Mouse (Mus musculus) lung, postnatal 10 days (tissue): ENCODE data around the gene Dlx6.

Experiments
- DNase-seq: peaks from one replicate; pipeline ENCODE4 v3.0.0; 2021

Dlx6 gene

DNA sequence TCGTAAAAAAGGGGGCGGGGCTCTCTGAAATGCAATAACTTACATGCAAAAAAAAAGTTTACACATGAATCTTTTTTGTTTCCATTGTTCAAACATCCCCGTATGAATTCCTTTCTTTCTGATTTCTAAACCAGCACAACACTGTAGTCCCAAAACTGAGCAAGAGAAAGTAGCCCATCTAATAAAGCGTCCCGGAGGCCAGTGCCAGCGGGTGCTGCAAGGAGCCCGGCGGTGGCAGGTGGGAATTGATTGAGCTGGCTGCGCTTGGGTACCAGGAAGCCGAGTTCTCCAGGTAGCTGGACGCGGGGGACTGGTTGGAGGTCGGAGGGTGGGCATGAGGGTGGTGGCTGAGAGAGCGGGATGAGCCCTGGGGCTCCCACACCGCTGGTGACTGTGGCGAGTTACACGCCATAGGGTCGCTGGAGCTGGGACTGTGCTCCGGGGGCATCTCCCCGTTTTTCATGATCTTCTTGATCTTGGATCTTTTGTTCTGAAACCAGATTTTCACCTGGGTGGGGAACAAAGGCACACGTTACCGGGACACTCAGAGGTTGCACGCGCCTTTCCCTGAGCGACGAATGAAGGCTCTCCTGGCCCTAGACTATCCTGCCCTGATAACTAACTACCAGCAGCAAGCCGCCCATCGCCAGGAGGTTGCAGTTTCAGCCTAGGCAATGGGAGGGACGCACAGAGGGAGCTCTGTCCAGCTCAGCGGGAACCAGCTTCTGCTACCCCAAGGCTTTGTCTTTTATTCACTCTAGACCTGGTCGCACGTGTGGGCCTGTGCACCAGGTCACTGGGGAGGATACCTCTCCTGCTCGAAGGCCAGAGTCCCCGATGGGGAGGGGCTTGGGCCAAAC lies 15.1 kb downstream of the Dlx6 start:
- DNase-seq: no peak

GRCm38 (mm10) chr6:6878841-6879291 lies 15.7 kb downstream of the Dlx6 start:
- no peak for DNase-seq

- no peak for DNase-seq
Measured at GRCm38 (mm10) chr6:6879371-6880325, 16.5 kb downstream of the Dlx6 start.

DNA sequence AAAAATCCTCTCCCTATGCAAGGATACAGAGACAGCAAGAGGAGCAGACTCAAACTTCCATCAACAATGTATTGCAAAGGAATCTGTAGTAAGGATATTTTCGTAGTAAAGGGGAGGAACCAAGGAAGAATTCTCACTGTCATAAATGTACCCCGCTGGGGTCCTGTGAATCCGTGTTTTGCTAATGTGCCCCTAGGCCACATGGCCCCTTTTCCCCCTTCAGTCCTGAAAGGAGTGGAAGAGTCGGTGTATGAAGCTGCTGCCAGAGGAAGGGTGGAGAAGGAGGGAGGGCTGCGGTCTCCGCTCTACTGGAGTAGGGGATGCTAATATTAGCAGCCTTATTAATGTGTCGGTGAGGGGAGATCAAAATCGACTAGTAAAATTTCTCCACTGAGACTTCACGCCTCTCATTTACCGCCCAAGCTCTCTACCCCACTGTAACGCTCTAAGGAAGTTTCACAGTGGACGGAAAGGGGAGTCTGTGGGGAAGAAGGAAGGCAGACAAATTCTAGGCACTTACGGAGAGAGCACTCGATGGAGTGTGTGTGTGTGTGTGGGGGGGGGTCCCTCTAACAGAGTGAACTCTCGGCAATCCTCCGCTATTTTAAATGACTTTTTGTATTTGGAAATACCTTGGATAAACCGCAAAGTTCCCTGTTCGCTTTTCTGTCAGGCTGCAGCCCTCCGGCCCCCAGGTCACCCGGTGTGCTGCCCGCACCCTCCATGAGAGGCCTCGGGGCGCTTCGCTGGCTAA lies 17.4 kb downstream of the Dlx6 start:
- no peak for DNase-seq

GRCm38 (mm10) chr6:6881115-6881637 lies 18.0 kb downstream of the Dlx6 start:
- DNase-seq: no peak

DNA sequence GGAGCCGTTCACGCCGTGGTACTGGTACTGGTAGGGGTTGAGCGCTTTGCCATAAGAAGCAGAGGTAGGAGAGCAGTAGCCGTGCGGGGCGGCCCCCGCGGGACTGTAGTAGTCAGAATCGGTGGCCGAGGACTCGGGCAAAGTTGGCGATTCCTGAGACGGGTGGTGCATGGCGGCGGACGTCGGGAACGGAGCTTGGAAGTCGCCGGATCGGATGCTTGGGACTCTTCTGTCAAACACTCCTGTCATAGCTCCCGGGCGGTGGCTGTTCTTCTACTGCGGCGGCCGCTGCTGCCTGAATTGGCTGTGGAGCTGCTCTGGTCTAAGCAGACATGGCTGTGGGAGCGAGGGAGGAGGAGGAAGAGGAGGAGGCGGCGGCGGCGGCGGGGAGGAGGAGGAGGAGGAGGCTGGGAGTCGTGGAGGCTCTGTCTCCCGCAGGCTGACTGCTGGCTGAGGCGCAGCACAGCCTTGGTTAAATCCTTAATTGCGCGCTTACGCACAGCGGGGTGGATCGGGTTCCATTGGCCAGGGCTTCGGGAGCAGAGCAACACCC lies 18.6 kb downstream of the Dlx6 start, which contains the start of gene Dlx5:
Gene Dlx5 (minus strand): TSS at position 448 of the 553 bp plus-strand sequence.
- peak; percentile 32 for DNase-seq

DNA sequence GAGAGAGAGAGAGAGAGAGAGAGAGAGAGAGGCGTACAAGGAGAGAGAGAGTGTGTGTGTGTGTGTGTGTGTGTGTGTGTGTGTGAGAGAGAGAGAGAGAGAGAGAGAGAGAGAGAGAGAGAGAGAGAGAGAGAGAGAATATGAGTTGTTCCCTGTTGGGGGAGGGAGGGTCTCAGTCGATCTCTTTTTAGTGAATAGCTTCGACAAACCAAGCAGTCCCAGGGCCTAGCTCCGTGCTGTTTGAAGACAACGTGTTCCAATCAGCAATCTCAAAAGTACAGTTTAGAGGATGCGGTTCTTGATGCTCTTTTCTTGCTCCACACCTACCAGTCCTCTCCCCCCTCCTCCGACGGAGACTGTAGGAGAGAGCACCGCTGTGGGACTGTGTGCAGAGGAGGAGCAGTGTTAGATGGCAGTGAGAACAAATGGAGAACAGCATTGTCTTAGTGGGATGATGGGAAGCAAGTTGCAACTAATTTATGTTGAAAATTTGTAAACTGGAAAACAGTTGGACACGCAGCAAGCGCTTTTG lies 19.2 kb downstream of the Dlx6 start:
- DNase-seq: no peak

DNA sequence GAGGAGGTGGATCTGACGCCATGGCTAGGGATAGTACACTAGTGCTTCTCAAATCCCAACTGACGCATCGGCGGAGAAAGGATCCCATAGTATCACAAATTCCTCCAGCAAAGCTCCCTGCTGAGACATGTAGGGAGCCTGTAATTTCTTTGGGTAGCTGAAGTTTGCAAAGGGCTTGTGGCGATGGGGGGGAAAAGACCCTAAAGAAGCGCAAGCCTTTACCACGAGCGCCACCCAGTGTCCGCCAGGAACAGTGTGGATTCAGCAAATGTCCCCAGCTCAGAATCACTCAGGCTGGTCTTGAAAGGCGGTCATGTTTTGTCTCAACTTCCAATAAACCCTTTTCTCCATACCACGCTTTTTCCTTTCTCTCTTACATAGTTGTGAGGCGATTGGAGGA lies 21.8 kb downstream of the Dlx6 start:
- DNase-seq: peak; percentile 66

DNA sequence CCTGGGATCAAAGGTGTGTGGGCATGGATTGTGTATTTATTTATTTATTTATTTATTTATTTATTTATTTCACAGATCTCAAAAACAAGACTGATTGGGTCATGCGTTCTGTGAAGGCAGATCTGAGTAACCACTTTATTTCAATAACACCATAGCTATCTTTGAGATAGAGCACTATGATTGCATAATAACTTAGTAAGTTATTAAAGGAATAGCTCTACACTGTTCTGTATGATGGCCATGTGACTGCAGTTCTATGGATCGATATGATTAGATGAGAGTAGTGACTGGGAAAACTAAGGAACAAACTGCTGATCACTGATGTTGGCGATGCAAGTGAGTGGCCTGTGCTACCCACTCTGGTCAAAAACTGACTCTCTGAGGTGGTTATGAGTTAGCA lies 23.1 kb downstream of the Dlx6 start:
- no peak for DNase-seq

DNA sequence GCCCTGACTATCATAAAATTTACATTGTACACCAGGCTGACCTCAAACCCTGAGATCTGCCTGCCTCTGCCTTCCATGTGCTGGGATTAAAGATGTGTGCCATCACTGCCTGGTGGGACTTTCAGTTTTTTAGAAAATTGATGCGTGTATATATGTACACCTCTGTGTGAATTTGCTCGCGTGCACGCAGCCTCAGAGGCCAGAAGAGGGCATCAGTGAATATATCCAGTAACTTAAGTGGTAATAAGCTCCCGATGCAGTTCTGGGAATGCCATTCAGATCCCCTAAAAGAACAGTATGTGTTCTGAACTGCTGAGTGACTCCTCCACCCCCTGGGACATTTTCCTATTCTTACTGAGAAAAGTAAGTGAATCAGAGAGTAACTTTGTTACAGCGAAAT lies 26.9 kb downstream of the Dlx6 start:
- no peak for DNase-seq

- peak; percentile 69 for DNase-seq
Measured at GRCm38 (mm10) chr6:6909586-6909985, 46.5 kb downstream of the Dlx6 start.

- no peak for DNase-seq
Measured at GRCm38 (mm10) chr6:6914304-6914703, 51.2 kb downstream of the Dlx6 start.

GRCm38 (mm10) chr6:6914849-6915525 lies 51.9 kb downstream of the Dlx6 start:
- DNase-seq: peak; percentile 64

DNA sequence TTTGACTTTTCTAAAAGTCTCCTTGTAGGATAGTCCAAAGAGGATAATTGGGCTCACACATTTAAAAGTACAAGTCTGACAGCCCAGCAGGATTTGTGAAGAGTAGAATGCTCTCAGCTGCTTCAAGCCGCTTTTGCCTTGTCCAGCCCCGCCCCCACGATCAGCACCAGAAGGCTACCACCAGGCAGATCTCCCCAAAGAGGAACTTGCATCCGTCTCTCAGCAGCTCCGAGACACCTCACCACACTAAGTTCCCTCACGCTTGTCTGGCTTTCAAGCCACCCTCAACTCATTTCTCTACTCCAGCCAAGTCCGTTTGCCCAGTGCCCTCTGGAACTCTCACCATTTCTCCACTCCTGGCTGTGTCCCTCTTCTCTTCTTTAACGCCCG lies 52.4 kb downstream of the Dlx6 start:
- no peak for DNase-seq

GRCm38 (mm10) chr6:6917334-6917733 lies 54.2 kb downstream of the Dlx6 start:
- no peak for DNase-seq
